Mouse (Mus musculus): Measurements from ENCODE around the gene Actr8. TPM values are rescaled to one million over a fixed set of nuclear protein-coding genes. Genes with fewer than 3 reads are reported as not detected.

Gene Actr8
- polyA plus RNA-seq, 1 experiment from 2014 or later: 74.6 TPM

DNA sequence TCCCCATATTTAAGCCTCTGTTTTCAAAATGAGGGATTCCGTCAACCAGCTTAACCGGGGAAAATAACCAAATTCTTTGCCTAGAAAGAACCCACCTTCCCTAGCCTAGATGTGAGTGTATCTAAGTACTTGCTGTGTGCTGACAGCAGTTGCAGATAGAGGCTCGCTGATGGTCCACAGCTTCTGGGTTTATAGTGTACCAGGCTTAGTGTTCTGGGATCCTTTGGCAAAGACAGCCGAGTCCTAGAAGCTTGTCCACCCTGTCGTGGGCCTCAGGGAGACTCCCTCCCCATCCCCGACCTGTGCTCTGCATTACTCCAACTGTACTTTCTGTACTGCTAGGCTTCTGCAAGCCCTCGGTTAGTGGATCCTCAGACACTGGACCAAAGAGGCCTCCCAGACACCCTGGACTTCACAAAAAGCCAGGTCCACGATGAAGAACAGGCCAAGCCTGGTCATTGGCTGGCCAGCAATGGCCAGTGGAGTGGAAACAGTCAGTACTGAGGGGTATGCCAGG, 67.6 kb downstream of the Actr8 start:
- WGBS: 88% methylated on average over 8 of the region's 8 CpGs
- H3K4me1 ChIP-seq: no peaks in the 10 kb centered on the region
- no peak overlapping the region for H3K9ac ChIP-seq (replicated peaks)
- H3K36me3 ChIP-seq: peaks cover 38% of the 10 kb centered on the region
- ATAC-seq (ENCODE audit: low FRiP score): no peak
- H3K4me2 ChIP-seq: no peak overlapping the region
- H3K4me3 ChIP-seq (replicated peaks): no peak overlapping the region
- no peak overlapping the region for H3K27ac ChIP-seq (replicated peaks)
- no peaks in the 10 kb centered on the region for H3K27me3 ChIP-seq (replicated peaks)
- no peaks in the 10 kb centered on the region for H3K9me3 ChIP-seq (replicated peaks)

DNA sequence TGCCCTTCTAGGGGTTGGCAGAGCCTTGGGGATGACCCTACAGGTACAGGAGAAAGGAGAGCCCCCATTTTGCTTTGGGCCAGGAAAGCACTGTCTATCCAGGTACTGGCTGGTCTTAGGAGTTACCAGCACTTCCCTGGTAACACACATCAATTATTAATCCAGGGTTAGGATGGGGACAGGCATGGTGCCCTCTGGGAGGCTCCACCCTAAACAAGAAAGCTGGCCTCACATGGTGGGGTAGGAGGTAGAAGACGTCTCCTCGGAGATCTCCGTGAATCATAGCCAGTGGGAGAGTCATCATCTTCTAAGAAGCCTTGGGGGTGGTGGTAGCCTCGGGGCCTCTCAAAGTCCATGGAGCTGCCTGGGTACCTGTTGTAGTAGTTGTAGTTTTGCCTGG, 68.8 kb downstream of the Actr8 start:
- Histone ChIP-seq H3K36me3 (peaks cover 36% of the 10 kb centered on the region), H3K4me3 (replicated peaks) (no peak overlapping the region), H3K9ac (replicated peaks) (no peak overlapping the region), H3K27me3 (replicated peaks) (no peaks in the 10 kb centered on the region), H3K4me2 (no peak overlapping the region), H3K4me1 (no peaks in the 10 kb centered on the region), H3K9me3 (replicated peaks) (no peaks in the 10 kb centered on the region), H3K27ac (replicated peaks) (no peak overlapping the region)
- no peak for ATAC-seq (ENCODE audit: low FRiP score)
- WGBS: 88% methylated on average over 4 of the region's 4 CpGs

DNA sequence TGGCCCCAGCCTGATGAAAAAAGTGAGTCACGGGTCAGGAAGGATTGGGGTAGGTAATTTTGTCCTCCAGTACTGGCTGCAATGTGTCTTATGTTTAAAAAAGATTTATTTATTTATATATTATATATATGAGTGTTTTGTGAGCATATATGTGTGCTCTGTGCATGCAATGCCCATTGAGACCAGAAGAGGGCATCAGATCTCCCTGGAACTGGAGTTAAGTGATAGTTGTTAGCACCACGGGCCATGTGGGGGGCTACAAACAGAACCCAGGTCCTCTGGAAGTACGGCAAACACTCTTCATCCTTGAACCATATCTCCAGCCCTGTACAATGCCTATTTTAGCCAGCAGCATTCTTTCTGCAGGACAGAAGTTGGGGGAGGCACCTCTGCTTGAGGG, 69.9 kb downstream of the Actr8 start:
- 88% methylated on average over 3 of the region's 3 CpGs for WGBS
- no peaks in the 10 kb centered on the region for H3K9me3 ChIP-seq (replicated peaks)
- H3K4me1 ChIP-seq: no peaks in the 10 kb centered on the region
- peaks cover 30% of the 10 kb centered on the region for H3K36me3 ChIP-seq
- H3K9ac ChIP-seq (replicated peaks): no peak overlapping the region
- no peaks in the 10 kb centered on the region for H3K27me3 ChIP-seq (replicated peaks)
- H3K27ac ChIP-seq (replicated peaks): no peak overlapping the region
- no peak overlapping the region for H3K4me3 ChIP-seq (replicated peaks)
- no peak for ATAC-seq (ENCODE audit: low FRiP score)
- no peak overlapping the region for H3K4me2 ChIP-seq

DNA sequence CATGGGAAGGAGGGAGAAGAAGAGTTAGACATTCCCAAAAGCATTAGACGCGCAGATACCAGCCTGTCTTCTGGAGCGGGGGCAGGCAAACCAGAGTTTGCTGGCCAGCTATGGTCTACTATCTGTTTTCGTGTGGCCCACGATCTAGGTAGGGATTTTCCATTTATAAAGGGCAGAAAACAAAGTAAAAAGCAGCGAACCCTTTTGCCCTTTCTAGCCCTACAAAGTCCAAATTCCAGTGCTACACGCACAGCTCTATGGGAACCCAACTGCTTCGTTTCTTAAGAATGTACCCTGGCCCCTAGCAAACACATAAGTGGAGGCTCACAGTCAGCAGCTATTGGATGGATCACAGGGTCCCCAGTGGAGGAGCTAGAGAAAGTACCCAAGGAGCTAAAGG, 72.1 kb downstream of the Actr8 start:
- Histone ChIP-seq H3K4me1 (no peaks in the 10 kb centered on the region), H3K36me3 (peaks cover 22% of the 10 kb centered on the region), H3K9ac (replicated peaks) (no peak overlapping the region), H3K27ac (replicated peaks) (no peak overlapping the region), H3K27me3 (replicated peaks) (no peaks in the 10 kb centered on the region), H3K4me3 (replicated peaks) (no peak overlapping the region), H3K9me3 (replicated peaks) (no peaks in the 10 kb centered on the region), H3K4me2 (no peak overlapping the region)
- 87% methylated on average over 8 of the region's 8 CpGs for WGBS
- ATAC-seq (ENCODE audit: low FRiP score): no peak

DNA sequence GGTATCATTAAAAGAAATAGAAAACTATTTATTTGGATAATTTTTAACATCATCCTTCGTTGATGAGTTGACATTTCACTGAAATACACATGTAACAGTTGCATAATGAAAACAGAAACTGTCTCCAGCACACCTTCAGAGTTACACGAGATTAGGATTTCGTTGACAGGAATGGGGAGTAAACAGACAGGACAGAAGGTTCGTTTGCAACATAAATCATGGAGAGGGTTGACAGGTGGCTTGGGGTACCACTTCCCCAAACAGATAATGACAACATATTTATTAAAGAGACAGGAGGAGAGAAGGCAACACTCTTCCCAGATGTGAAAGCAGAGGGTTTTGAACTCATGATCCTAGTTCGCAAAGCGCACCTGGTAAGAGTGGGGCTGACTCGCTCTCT, 76.8 kb downstream of the Actr8 start:
- H3K4me1 ChIP-seq: peaks cover 10% of the 10 kb centered on the region
- 78% methylated on average over 7 of the region's 7 CpGs for WGBS
- no peak for ATAC-seq (ENCODE audit: low FRiP score)
- 0 out of 2 replicates have a peak, but pooled peaks cover 9% of the 10 kb centered on the region for H3K36me3 ChIP-seq
- no peaks in the 10 kb centered on the region for H3K27me3 ChIP-seq (replicated peaks)
- no peak overlapping the region for H3K9ac ChIP-seq (replicated peaks)
- no peak overlapping the region for H3K4me3 ChIP-seq (replicated peaks)
- H3K9me3 ChIP-seq (replicated peaks): no peaks in the 10 kb centered on the region
- no peak overlapping the region for H3K4me2 ChIP-seq
- no peak overlapping the region for H3K27ac ChIP-seq (replicated peaks)

Small RNA genes within 50 kb of the gene (microRNA-seq; reads per million reads assigned to microRNA genes)
- 0.52 reads per million for gene Mir6947

Other genes with a start within 250 kb of the Actr8 start
- gene Selenok, start 10.0 kb upstream of the Actr8 start, polyA plus RNA-seq (2015; fragmentation: Nextera tagmentation; extraction: Ambion mirVana): 355 and 416 TPM in 2 replicates
- gene Il17rb, start 30.6 kb downstream of the Actr8 start, polyA plus RNA-seq (2015; fragmentation: Nextera tagmentation; extraction: Ambion mirVana): 0.96 and 4.2 TPM in 2 replicates
- gene Chdh, start 30.7 kb downstream of the Actr8 start, polyA plus RNA-seq (2015; fragmentation: Nextera tagmentation; extraction: Ambion mirVana): 0.52 and 1.7 TPM in 2 replicates